In the genomic region with DNA sequence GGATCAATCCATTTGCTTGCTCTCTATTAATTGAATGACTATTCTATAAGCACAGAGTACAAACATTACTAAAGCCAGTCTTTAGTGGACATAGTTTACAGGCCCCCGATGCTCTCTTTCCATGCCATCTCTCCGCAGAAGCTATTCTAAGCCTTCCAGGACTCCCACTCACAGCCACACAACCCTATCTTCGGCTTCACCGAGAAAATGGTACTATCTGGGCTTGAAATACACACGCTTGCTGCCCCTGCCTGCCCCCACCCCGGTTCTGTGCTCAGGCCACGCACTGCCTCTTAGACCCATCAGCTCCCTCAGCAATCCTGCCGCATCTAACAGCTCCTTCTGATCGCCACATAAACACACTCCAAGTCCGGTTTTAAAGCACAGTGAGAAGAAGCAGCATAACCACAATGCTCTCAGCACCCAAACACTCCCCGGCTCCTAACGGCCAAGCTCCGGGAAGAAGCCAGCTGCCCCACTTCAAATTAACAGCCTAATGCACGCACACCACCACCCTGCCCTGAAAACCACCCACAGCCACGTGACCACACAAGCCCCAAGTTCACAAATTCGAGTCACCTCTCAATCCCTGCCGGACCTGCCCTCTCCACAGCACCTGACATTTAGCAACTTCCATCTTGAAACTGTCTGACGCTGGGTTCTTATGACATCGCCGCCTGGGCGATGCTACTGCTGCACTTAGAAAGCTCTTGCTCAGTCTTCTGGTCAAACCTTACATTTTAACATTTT, we compare ENCODE assay signal across 15 mouse cellular contexts.
DNase-seq lines count a peak whose midpoint lies in the region; ATAC-seq and TF ChIP-seq lines count a peak whose summit lies in the region.
"Had no signal": no experiment of that assay in that cellular context is flagged by ENCODE, and none has a peak within 500 bp of the region (broad histone marks: within the 10 kb centered on the region; RNA-seq: fewer than 3 reads in every experiment).

No protein-coding gene starts in this region.

- H3K9me3 ChIP-seq in hindbrain, embryonic 16.5 days (ENCODE audit: control insufficient read depth, low read length): no peaks in the 10 kb centered on the region
- H3K9me3 ChIP-seq in hindbrain, embryonic 10.5 days: no peaks in the 10 kb centered on the region
- H3K9me3 ChIP-seq in liver, embryonic 15.5 days (replicated peaks): no peaks in the 10 kb centered on the region
- no peaks in the 10 kb centered on the region for H3K9me3 ChIP-seq in liver, embryonic 11.5 days (ENCODE audit: control insufficient read depth, low read length)
- no peaks in the 10 kb centered on the region for H3K9me3 ChIP-seq in E14TG2a.4 (ENCODE audit: low read length)
- H3K9me3 ChIP-seq: embryonic facial prominence, embryonic 15.5 days; forebrain, embryonic 15.5 days; limb, embryonic 13.5 days had no signal

- H3K27me3 ChIP-seq in hindbrain, embryonic 16.5 days (replicated peaks; ENCODE audit: control insufficient read depth, insufficient read depth, low read length): no peaks in the 10 kb centered on the region
- no peaks in the 10 kb centered on the region for H3K27me3 ChIP-seq in hindbrain, embryonic 10.5 days (ENCODE audit: insufficient read depth, poor library complexity, severe bottlenecking)
- H3K27me3 ChIP-seq in liver, embryonic 15.5 days: no peaks in the 10 kb centered on the region
- no peaks in the 10 kb centered on the region for H3K27me3 ChIP-seq in liver, embryonic 11.5 days (replicated peaks; ENCODE audit: control insufficient read depth, insufficient read depth, low read length)
- H3K27me3 ChIP-seq in E14TG2a.4 (ENCODE audit: insufficient read depth, low read length): no peaks in the 10 kb centered on the region
- H3K27me3 ChIP-seq: embryonic facial prominence, embryonic 15.5 days; forebrain, embryonic 15.5 days; limb, embryonic 13.5 days had no signal

- peak; percentile 10; the same call in 1 of the 2 replicates for ATAC-seq in hindbrain, embryonic 16.5 days
- no peak for ATAC-seq in liver, embryonic 15.5 days (ENCODE audit: insufficient read depth)
- no peak for ATAC-seq in liver, embryonic 11.5 days (replicated peaks; ENCODE audit: low FRiP score)
- peak; percentile 71 for ATAC-seq in granulocyte monocyte progenitor cell, adult 5-6 weeks (replicated peaks; ENCODE audit: poor library complexity, severe bottlenecking)
- ATAC-seq: forebrain, embryonic 15.5 days had no signal

- H3K4me3 ChIP-seq in hindbrain, embryonic 16.5 days (ENCODE audit: low read length): no peak overlapping the region
- no peak overlapping the region for H3K4me3 ChIP-seq in hindbrain, embryonic 10.5 days
- H3K4me3 ChIP-seq in liver, embryonic 15.5 days (replicated peaks): no peak overlapping the region
- H3K4me3 ChIP-seq in liver, embryonic 11.5 days (ENCODE audit: low read depth, low read length): no peak overlapping the region
- H3K4me3 ChIP-seq in E14TG2a.4 (replicated peaks; ENCODE audit: low read length): peak overlapping the region; percentile 29; the same call in 1 of the 2 replicates
- H3K4me3 ChIP-seq: embryonic facial prominence, embryonic 15.5 days; forebrain, embryonic 15.5 days; heart, adult 2 months; limb, embryonic 13.5 days had no signal

- no peak overlapping the region for H3K9ac ChIP-seq in hindbrain, embryonic 16.5 days (ENCODE audit: low read depth, low read length)
- no peak overlapping the region for H3K9ac ChIP-seq in liver, embryonic 15.5 days
- H3K9ac ChIP-seq in liver, embryonic 11.5 days (ENCODE audit: low read depth, low read length): no peak overlapping the region
- H3K9ac ChIP-seq: embryonic facial prominence, embryonic 15.5 days; forebrain, embryonic 15.5 days; limb, embryonic 13.5 days had no signal

- TF ChIP-seq CTCF in E14TG2a.4 (conservative IDR thresholded peaks at IDR 0.05; ENCODE audit: low read length): no peak

- H3K4me1 ChIP-seq in hindbrain, embryonic 16.5 days (ENCODE audit: control insufficient read depth, insufficient read depth, low read depth, low read length): no peaks in the 10 kb centered on the region
- 0 out of 2 replicates have a peak, but pooled peaks cover 7% of the 10 kb centered on the region for H3K4me1 ChIP-seq in hindbrain, embryonic 10.5 days (replicated peaks)
- H3K4me1 ChIP-seq in liver, embryonic 15.5 days (replicated peaks): no peaks in the 10 kb centered on the region
- H3K4me1 ChIP-seq in liver, embryonic 11.5 days (replicated peaks; ENCODE audit: control insufficient read depth, insufficient read depth, low read length): no peaks in the 10 kb centered on the region
- peaks cover 18% of the 10 kb centered on the region for H3K4me1 ChIP-seq in E14TG2a.4 (replicated peaks; ENCODE audit: low read depth, low read length)
- H3K4me1 ChIP-seq: embryonic facial prominence, embryonic 15.5 days; forebrain, embryonic 15.5 days; limb, embryonic 13.5 days had no signal

- no peak for DNase-seq in hindbrain, embryonic 10.5 days (ENCODE audit: low spot score)
- no peak for DNase-seq in liver, embryonic 11.5 days (ENCODE audit: low spot score)
- DNase-seq in adrenal gland, adult (ENCODE audit: inconsistent age in 2 of 2, low spot score in 1 of 2): no peak
- DNase-seq: cerebellum, postnatal 36 days; heart, adult 2 months; heart, postnatal 36 days; lung, postnatal 36 days; thymus, postnatal 36 days had no signal

- H3K27ac ChIP-seq in hindbrain, embryonic 16.5 days (ENCODE audit: low read depth, low read length): no peak overlapping the region; the same call in 1 of the 2 replicates
- no peak overlapping the region for H3K27ac ChIP-seq in hindbrain, embryonic 10.5 days
- peak overlapping the region; percentile 33; the same call in 1 of the 2 replicates for H3K27ac ChIP-seq in liver, embryonic 15.5 days (replicated peaks)
- H3K27ac ChIP-seq in liver, embryonic 11.5 days (ENCODE audit: low read depth, low read length): no peak overlapping the region
- H3K27ac ChIP-seq: embryonic facial prominence, embryonic 15.5 days; forebrain, embryonic 15.5 days; heart, adult 2 months; limb, embryonic 13.5 days had no signal

- 88% methylated on average over 21 of the region's 21 CpGs for WGBS in hindbrain, embryonic 16.5 days
- WGBS in hindbrain, embryonic 10.5 days: 92% methylated on average over 21 of the region's 21 CpGs
- 70% methylated on average over 21 of the region's 21 CpGs for WGBS in liver, embryonic 15.5 days (ENCODE audit: insufficient replicate concordance)
- 79% methylated on average over 21 of the region's 21 CpGs for WGBS in liver, embryonic 11.5 days

- no peaks in the 10 kb centered on the region for H3K36me3 ChIP-seq in hindbrain, embryonic 16.5 days (ENCODE audit: control insufficient read depth, insufficient read depth, low read length)
- H3K36me3 ChIP-seq in hindbrain, embryonic 10.5 days: no peaks in the 10 kb centered on the region
- no peaks in the 10 kb centered on the region for H3K36me3 ChIP-seq in liver, embryonic 15.5 days (replicated peaks)
- H3K36me3 ChIP-seq in liver, embryonic 11.5 days (ENCODE audit: control insufficient read depth, insufficient read depth, low read length): no peaks in the 10 kb centered on the region
- H3K36me3 ChIP-seq in E14TG2a.4 (ENCODE audit: insufficient read depth, low read length): peaks cover 27% of the 10 kb centered on the region
- H3K36me3 ChIP-seq: embryonic facial prominence, embryonic 15.5 days; forebrain, embryonic 15.5 days; limb, embryonic 13.5 days had no signal

- no peak overlapping the region for H3K4me2 ChIP-seq in hindbrain, embryonic 16.5 days (ENCODE audit: low read length)
- H3K4me2 ChIP-seq in liver, embryonic 15.5 days: no peak overlapping the region
- H3K4me2 ChIP-seq in liver, embryonic 11.5 days: no peak overlapping the region
- H3K4me2 ChIP-seq: embryonic facial prominence, embryonic 15.5 days; forebrain, embryonic 15.5 days; limb, embryonic 13.5 days had no signal

Comparison
In these comparisons a context has a peak if more than half of its experiments do, and no peak if none do; other contexts are left out.
1. ATAC-seq: peak in hindbrain, embryonic 16.5 days (single experiment) and granulocyte monocyte progenitor cell, adult 5-6 weeks (single experiment); none in liver, embryonic 15.5 days (single experiment) and liver, embryonic 11.5 days (single experiment).